ENCODE assay signal across 9 mouse cellular contexts in genomic region chr4:46374869-46375368, GRCm38 (mm10). TPM values are rescaled to one million over a fixed set of nuclear protein-coding genes. Genes with fewer than 3 reads are reported as not detected.
A peak's percentile ranks its signal among the peaks of the same experiment; 100 is the strongest.
DNase-seq lines count a peak whose midpoint lies in the region; ATAC-seq and TF ChIP-seq lines count a peak whose summit lies in the region.
"Had no signal": no experiment of that assay in that cellular context is flagged by ENCODE, and none has a peak within 500 bp of the region (broad histone marks: within the 10 kb centered on the region; RNA-seq: fewer than 3 reads in every experiment).

No protein-coding gene starts in this region.

- H3K4me1 ChIP-seq in CH12.LX (ENCODE audit: control insufficient read depth in 1 of 2, insufficient read depth in 2 of 2): peaks cover 0 to 11% of the 10 kb centered on the region in 2 experiments; a peak in 1 of 4 replicates
- peaks cover 4% of the 10 kb centered on the region; the same call in 1 of the 2 replicates for H3K4me1 ChIP-seq in forebrain, embryonic 12.5 days
- 0 out of 2 replicates have a peak, but pooled peaks cover 7% of the 10 kb centered on the region for H3K4me1 ChIP-seq in heart, postnatal 0 days (ENCODE audit: control insufficient read depth, insufficient read depth)
- peaks cover 0 to 2% of the 10 kb centered on the region in 2 experiments; a peak in 2 of 4 replicates for H3K4me1 ChIP-seq in liver, embryonic 14.5 days (replicated peaks; ENCODE audit: control insufficient read depth in 2 of 2, insufficient read depth in 2 of 2, low read length in 1 of 2)
- H3K4me1 ChIP-seq in neural tube, embryonic 12.5 days: peaks cover 8% of the 10 kb centered on the region; the same call in 1 of the 2 replicates
- H3K4me1 ChIP-seq in stomach, postnatal 0 days (replicated peaks; ENCODE audit: control insufficient read depth, insufficient read depth): no peaks in the 10 kb centered on the region

- dilution Hi-C loops in CH12.LX (cut with MboI; ENCODE audit: extremely low pct_ligation_motif_present, extremely low pct_unique_long_range_greater_than_20kb, low sequenced_read_pairs): no loop called here

- peaks cover 27 to 53% of the 10 kb centered on the region in 2 experiments for H3K36me3 ChIP-seq in CH12.LX (replicated peaks in 1 of 2; ENCODE audit: control insufficient read depth in 1 of 2, insufficient read depth in 1 of 2, low read length in 1 of 2)
- H3K36me3 ChIP-seq in forebrain, embryonic 12.5 days (replicated peaks): peaks cover 33% of the 10 kb centered on the region
- peaks cover 31% of the 10 kb centered on the region for H3K36me3 ChIP-seq in heart, postnatal 0 days (replicated peaks; ENCODE audit: control insufficient read depth, insufficient read depth, low read length)
- H3K36me3 ChIP-seq in liver, embryonic 14.5 days (replicated peaks; ENCODE audit: control insufficient read depth, insufficient read depth, low read depth): peaks cover 50% of the 10 kb centered on the region
- peaks cover 33% of the 10 kb centered on the region for H3K36me3 ChIP-seq in neural tube, embryonic 12.5 days
- peaks cover 9% of the 10 kb centered on the region; the same call in 1 of the 2 replicates for H3K36me3 ChIP-seq in stomach, postnatal 0 days (ENCODE audit: control insufficient read depth, insufficient read depth, low read length)

- no peaks in the 10 kb centered on the region for H3K79me2 ChIP-seq in CH12.LX (replicated peaks; ENCODE audit: control insufficient read depth, extremely low read depth, insufficient read depth, poor library complexity, severe bottlenecking)

- H3K4me3 ChIP-seq in CH12.LX (replicated peaks in 1 of 3; ENCODE audit: low read depth in 2 of 3, low read length in 2 of 3, poor library complexity in 1 of 3): no peak overlapping the region
- H3K4me3 ChIP-seq in forebrain, embryonic 12.5 days (replicated peaks): peak overlapping the region; percentile 24
- peak overlapping the region; percentile 40 for H3K4me3 ChIP-seq in heart, postnatal 0 days (ENCODE audit: low read depth, low read length)
- H3K4me3 ChIP-seq in liver, embryonic 14.5 days (ENCODE audit: insufficient read depth in 1 of 2, low read depth in 2 of 2, low read length in 2 of 2): peak overlapping the region; percentile 10 to 36; a peak in 3 of 4 replicates
- H3K4me3 ChIP-seq in neural tube, embryonic 12.5 days: 0 out of 2 replicates have a peak overlapping the region, but pooled peaks have one; percentile 24
- peak overlapping the region; percentile 28 for H3K4me3 ChIP-seq in stomach, postnatal 0 days (ENCODE audit: low read depth, low read length)

- DNase-seq in CH12.LX (ENCODE audit: extremely low read depth): peak; percentile 59
- peak; percentile 69 for DNase-seq in c-Kit-positive CD71-positive TER-119-negative erythroid progenitor cells, embryonic 14.5 days (ENCODE audit: low read depth)
- DNase-seq in heart, postnatal 0 days (ENCODE audit: low spot score): peak; percentile 71
- peak; percentile 90 to 92 for DNase-seq in kidney, postnatal 36 days
- DNase-seq in liver, embryonic 14.5 days (ENCODE audit: low read depth in 3 of 3, low spot score in 3 of 3): peak; percentile 61 to 69 (median 63)
- DNase-seq in stomach, postnatal 0 days (ENCODE audit: low spot score): peak; percentile 87

- TF ChIP-seq RAD21 in CH12.LX (IDR thresholded peaks at IDR 0.05; ENCODE audit: low read depth, low read length): peak; percentile 51

- H3K9me3 ChIP-seq in CH12.LX (replicated peaks; ENCODE audit: low read length): no peaks in the 10 kb centered on the region
- no peaks in the 10 kb centered on the region for H3K9me3 ChIP-seq in forebrain, embryonic 12.5 days
- H3K9me3 ChIP-seq in heart, postnatal 0 days (replicated peaks; ENCODE audit: control insufficient read depth, low read length): no peaks in the 10 kb centered on the region
- H3K9me3 ChIP-seq in liver, embryonic 14.5 days (ENCODE audit: control insufficient read depth, low read length): no peaks in the 10 kb centered on the region
- no peaks in the 10 kb centered on the region for H3K9me3 ChIP-seq in neural tube, embryonic 12.5 days
- H3K9me3 ChIP-seq in stomach, postnatal 0 days (ENCODE audit: control insufficient read depth, low read length): no peaks in the 10 kb centered on the region

- H3K4me2 ChIP-seq in CH12.LX (ENCODE audit: insufficient read depth, low read depth, poor library complexity, severe bottlenecking): no peak overlapping the region
- H3K4me2 ChIP-seq in forebrain, embryonic 12.5 days: peak overlapping the region; percentile 47
- peak overlapping the region; percentile 75 for H3K4me2 ChIP-seq in heart, postnatal 0 days (ENCODE audit: low read depth, low read length)
- H3K4me2 ChIP-seq in liver, embryonic 14.5 days (ENCODE audit: low read depth): peak overlapping the region; percentile 61
- peak overlapping the region; percentile 60 for H3K4me2 ChIP-seq in neural tube, embryonic 12.5 days (replicated peaks)
- H3K4me2 ChIP-seq in stomach, postnatal 0 days (replicated peaks; ENCODE audit: low read depth): peak overlapping the region; percentile 53

- H3K27me3 ChIP-seq in CH12.LX (replicated peaks): no peaks in the 10 kb centered on the region
- peaks cover 18% of the 10 kb centered on the region for H3K27me3 ChIP-seq in forebrain, embryonic 12.5 days
- 0 out of 2 replicates have a peak, but pooled peaks cover 4% of the 10 kb centered on the region for H3K27me3 ChIP-seq in heart, postnatal 0 days (ENCODE audit: control insufficient read depth, insufficient read depth, low read length)
- peaks cover 6% of the 10 kb centered on the region for H3K27me3 ChIP-seq in liver, embryonic 14.5 days (ENCODE audit: control insufficient read depth, insufficient read depth, low read length)
- no peaks in the 10 kb centered on the region for H3K27me3 ChIP-seq in neural tube, embryonic 12.5 days (replicated peaks)
- H3K27me3 ChIP-seq in stomach, postnatal 0 days (ENCODE audit: control insufficient read depth, insufficient read depth, low read length): no peaks in the 10 kb centered on the region

- H3K9ac ChIP-seq in CH12.LX (ENCODE audit: insufficient read depth, low read depth): no peak overlapping the region
- H3K9ac ChIP-seq in forebrain, embryonic 12.5 days: no peak overlapping the region
- no peak overlapping the region for H3K9ac ChIP-seq in heart, postnatal 0 days (replicated peaks; ENCODE audit: low read depth, low read length)
- H3K9ac ChIP-seq in liver, embryonic 14.5 days (replicated peaks): no peak overlapping the region
- H3K9ac ChIP-seq in neural tube, embryonic 12.5 days: no peak overlapping the region
- no peak overlapping the region for H3K9ac ChIP-seq in stomach, postnatal 0 days (ENCODE audit: low read length)

- H3K27ac ChIP-seq in CH12.LX (ENCODE audit: insufficient read depth, low read depth): no peak overlapping the region
- H3K27ac ChIP-seq in forebrain, embryonic 12.5 days: no peak overlapping the region
- no peak overlapping the region for H3K27ac ChIP-seq in heart, postnatal 0 days (ENCODE audit: low read depth)
- H3K27ac ChIP-seq in liver, embryonic 14.5 days: no peak overlapping the region
- H3K27ac ChIP-seq in neural tube, embryonic 12.5 days: no peak overlapping the region
- H3K27ac ChIP-seq in stomach, postnatal 0 days (replicated peaks): no peak overlapping the region
- H3K27ac ChIP-seq: macrophage had no signal

- in situ Hi-C loops in CH12.LX (cut with MboI; ENCODE audit: low pct_ligation_motif_present, low pct_unique_long_range_greater_than_20kb, low sequenced_read_pairs): no loop called here

- no peak for TF ChIP-seq POLR2A in CH12.LX (IDR thresholded peaks at IDR 0.05; ENCODE audit: low read depth, low read length)

- no peak for TF ChIP-seq EP300 in CH12.LX (IDR thresholded peaks at IDR 0.05; ENCODE audit: low read length)
- no peak for TF ChIP-seq EP300 in heart, postnatal 0 days (IDR thresholded peaks at IDR 0.05; ENCODE audit: low read depth)
- no peak for TF ChIP-seq EP300 in liver, embryonic 14.5 days (IDR thresholded peaks at IDR 0.05; ENCODE audit: low read depth)
- no peak for TF ChIP-seq EP300 in stomach, postnatal 0 days (optimal IDR thresholded peaks at IDR 0.05)

- peak; percentile 70 to 80 for TF ChIP-seq CTCF in CH12.LX (conservative IDR thresholded peaks at IDR 0.05 in 1 of 2, IDR thresholded peaks at IDR 0.05 in 1 of 2; ENCODE audit: low read depth in 2 of 2, low read length in 2 of 2)
- TF ChIP-seq CTCF in heart, postnatal 0 days (IDR thresholded peaks at IDR 0.05; ENCODE audit: low read depth): peak; percentile 92
- peak; percentile 98 for TF ChIP-seq CTCF in liver, embryonic 14.5 days (IDR thresholded peaks at IDR 0.05; ENCODE audit: low read depth)
- TF ChIP-seq CTCF in stomach, postnatal 0 days (IDR thresholded peaks at IDR 0.05; ENCODE audit: low read depth): peak; percentile 96

- peak; percentile 71 for ATAC-seq in forebrain, embryonic 12.5 days (ENCODE audit: low FRiP score)
- peak; percentile 68 for ATAC-seq in heart, postnatal 0 days (ENCODE audit: insufficient read depth, low read depth)
- ATAC-seq in liver, embryonic 14.5 days (ENCODE audit: insufficient read depth): peak; percentile 67
- ATAC-seq in neural tube, embryonic 12.5 days (ENCODE audit: low FRiP score, low read depth): peak; percentile 44; the same call in 1 of the 2 replicates
- peak; percentile 80 for ATAC-seq in stomach, postnatal 0 days (ENCODE audit: low FRiP score, low TSS enrichment)

- 23% methylated on average over 22 of the region's 22 CpGs for WGBS in forebrain, embryonic 12.5 days
- WGBS in heart, postnatal 0 days: 17% methylated on average over 22 of the region's 22 CpGs
- 24% methylated on average over 22 of the region's 22 CpGs for WGBS in liver, embryonic 14.5 days (ENCODE audit: insufficient replicate concordance)
- 24% methylated on average over 22 of the region's 22 CpGs for WGBS in neural tube, embryonic 12.5 days
- WGBS in stomach, postnatal 0 days: 20% methylated on average over 22 of the region's 22 CpGs

RNA-seq across cellular contexts. Expression of gene Trmo, which starts 14.3 kb away (rescaled TPM):
- total RNA-seq in CH12.LX (2012; rRNA removed) (17.5 and 18.8 TPM in 2 replicates), CH12.LX (2014; rRNA removed) (24.1 and 27.0 TPM in 2 replicates)
- 10.9 and 15.4 TPM in 2 replicates for polyA plus RNA-seq in CH12.LX (2012; ENCODE audit: insufficient read length, low read depth)
- 9.9 TPM in 2 replicates for polyA plus RNA-seq in forebrain, embryonic 12.5 days (2016; fragmentation: Nextera tagmentation; extraction: Ambion mirVana)
- 3.9 and 12.1 TPM in 2 replicates for total RNA-seq in heart, postnatal 0 days (2014; rRNA removed; ENCODE audit: low replicate concordance)
- polyA plus RNA-seq in heart, postnatal 0 days (2015; fragmentation: Nextera tagmentation; extraction: Ambion mirVana): 5.8 and 6.5 TPM in 2 replicates
- polyA plus RNA-seq in liver, embryonic 14.5 days (2012; rRNA removed): 13.9 and 16.1 TPM in 2 replicates
- 8.2 and 11.6 TPM in 2 replicates for polyA plus RNA-seq in liver, embryonic 14.5 days (2014; fragmentation: Nextera tagmentation; extraction: Ambion mirVana)
- polyA plus RNA-seq in neural tube, embryonic 12.5 days (2016; fragmentation: Nextera tagmentation; extraction: Ambion mirVana): 8.5 and 10.3 TPM in 2 replicates
- 6.5 and 7.5 TPM in 2 replicates for polyA plus RNA-seq in stomach, postnatal 0 days (2015; fragmentation: Nextera tagmentation; extraction: Ambion mirVana)

RNA-seq across cellular contexts. Expression of gene Foxe1, which starts 31.5 kb away (rescaled TPM):
- total RNA-seq in CH12.LX (2012; rRNA removed): not detected in 2 replicates
- not detected in 2 replicates for total RNA-seq in CH12.LX (2014; rRNA removed)
- polyA plus RNA-seq in CH12.LX (2012; ENCODE audit: insufficient read length, low read depth): not detected in 2 replicates
- polyA plus RNA-seq in forebrain, embryonic 12.5 days (2016; fragmentation: Nextera tagmentation; extraction: Ambion mirVana): not detected in 2 replicates
- 1.1 TPM in 1 of 2 replicates, not detected in the other for total RNA-seq in heart, postnatal 0 days (2014; rRNA removed; ENCODE audit: low replicate concordance)
- polyA plus RNA-seq in heart, postnatal 0 days (2015; fragmentation: Nextera tagmentation; extraction: Ambion mirVana): 0.05 TPM in 1 of 2 replicates, not detected in the other
- polyA plus RNA-seq in liver, embryonic 14.5 days (2012; rRNA removed): 0.02 and 0.07 TPM in 2 replicates
- polyA plus RNA-seq in liver, embryonic 14.5 days (2014; fragmentation: Nextera tagmentation; extraction: Ambion mirVana): 0.06 TPM in 1 of 2 replicates, not detected in the other
- polyA plus RNA-seq in neural tube, embryonic 12.5 days (2016; fragmentation: Nextera tagmentation; extraction: Ambion mirVana): not detected in 2 replicates
- 0.78 and 0.93 TPM in 2 replicates for polyA plus RNA-seq in stomach, postnatal 0 days (2015; fragmentation: Nextera tagmentation; extraction: Ambion mirVana)
- polyA plus RNA-seq: macrophage had no signal

RNA-seq across cellular contexts. Expression of gene Hemgn, which starts 38.4 kb away (rescaled TPM):
- total RNA-seq in CH12.LX (2012; rRNA removed) (0.04 TPM in 1 of 2 replicates, not detected in the other), CH12.LX (2014; rRNA removed) (0.09 TPM in 1 of 2 replicates, not detected in the other)
- 0.11 TPM in 1 of 2 replicates, not detected in the other for polyA plus RNA-seq in CH12.LX (2012; ENCODE audit: insufficient read length, low read depth)
- polyA plus RNA-seq in forebrain, embryonic 12.5 days (2016; fragmentation: Nextera tagmentation; extraction: Ambion mirVana): 2.0 and 2.8 TPM in 2 replicates
- 0.27 TPM in 1 of 2 replicates, not detected in the other for total RNA-seq in heart, postnatal 0 days (2014; rRNA removed; ENCODE audit: low replicate concordance)
- polyA plus RNA-seq in heart, postnatal 0 days (2015; fragmentation: Nextera tagmentation; extraction: Ambion mirVana): 0.37 TPM in 1 of 2 replicates, not detected in the other
- polyA plus RNA-seq in liver, embryonic 14.5 days (2012; rRNA removed): 191 and 274 TPM in 2 replicates
- polyA plus RNA-seq in liver, embryonic 14.5 days (2014; fragmentation: Nextera tagmentation; extraction: Ambion mirVana): 293 and 315 TPM in 2 replicates
- 2.3 and 3.5 TPM in 2 replicates for polyA plus RNA-seq in neural tube, embryonic 12.5 days (2016; fragmentation: Nextera tagmentation; extraction: Ambion mirVana)
- 0.78 and 1.2 TPM in 2 replicates for polyA plus RNA-seq in stomach, postnatal 0 days (2015; fragmentation: Nextera tagmentation; extraction: Ambion mirVana)
- polyA plus RNA-seq: macrophage had no signal

Comparison
In these comparisons a context has a peak if more than half of its experiments do, and no peak if none do; other contexts are left out.
1. H3K4me3 ChIP-seq: peak in forebrain, embryonic 12.5 days (single experiment), heart, postnatal 0 days (single experiment), liver, embryonic 14.5 days (2 of 2), neural tube, embryonic 12.5 days (single experiment) and stomach, postnatal 0 days (single experiment); none in CH12.LX (0 of 3).
2. RNA of gene Hemgn, which starts 38.4 kb away (polyA plus RNA-seq): 191 to 315 TPM in liver, embryonic 14.5 days; 2.3 to 3.5 TPM in neural tube, embryonic 12.5 days, 2.0 to 2.8 TPM in forebrain, embryonic 12.5 days, 0.78 to 1.2 TPM in stomach, postnatal 0 days, 0.37 TPM in heart, postnatal 0 days and 0.11 TPM in CH12.LX; every median in the first group is over 10 times any median in the second.
3. Peak in every context shown above with its lines, with median percentiles within 50 percentile points of each other: DNase-seq, CTCF ChIP-seq and ATAC-seq.